Mouse (Mus musculus) heart, embryonic 10.5 days (tissue): ENCODE measurements around the gene 1700001P01Rik. TPM values are rescaled to one million over a fixed set of nuclear protein-coding genes. Genes with fewer than 3 reads are reported as not detected.

Experiments used
- DNase-seq: peaks from one replicate; pipeline ENCODE4 v3.0.0-alpha.2; 2017; ENCODE audit warnings: low spot score
- H3K27ac ChIP-seq: fragments of 300-500 bp; sonication (generic); 2 replicates; pipeline ENCODE4 v1.5.1; 2016; ENCODE audit warnings: mild to moderate bottlenecking
- H3K27me3 ChIP-seq: fragments of 300-500 bp; sonication (generic); 2 replicates; pipeline ENCODE4 v1.6.1; 2016; ENCODE audit warnings: mild to moderate bottlenecking; ENCODE audit not compliant: poor library complexity, insufficient read depth, severe bottlenecking
- H3K36me3 ChIP-seq: fragments of 300-500 bp; sonication (generic); 2 replicates; pipeline ENCODE4 v1.6.1; 2016; ENCODE audit warnings: mild to moderate bottlenecking, moderate library complexity
- H3K4me1 ChIP-seq: fragments of 300-500 bp; sonication (generic); 2 replicates; pipeline ENCODE4 v1.6.1; 2016; ENCODE audit warnings: mild to moderate bottlenecking
- H3K4me3 ChIP-seq: fragments of 300-500 bp; sonication (generic); 2 replicates; pipeline ENCODE4 v1.5.1; 2016; ENCODE audit warnings: mild to moderate bottlenecking, moderate library complexity
- H3K9me3 ChIP-seq: fragments of 300-500 bp; sonication (generic); 2 replicates; pipeline ENCODE4 v1.6.1; 2016; ENCODE audit warnings: mild to moderate bottlenecking, moderate library complexity
- WGBS: fragments of 180-500 bp; shearing (Covaris S2); methylation state at CpG from one replicate; pipeline ENCODE4 v1.1.7; 2016; 5-methylcytosine and 5-hydroxymethylcytosine counted together
- polyA plus RNA-seq: library from polyadenylated mRNA; unstranded; fragments of >200 nt; fragmentation: Nextera tagmentation; extraction: Ambion mirVana; gene quantifications from 2 replicates; pipeline ENCODE4 v1.2.1, GENCODE M21; 2016

The 1700001P01Rik gene
- polyA plus RNA-seq, 1 experiment from 2014 or later = 0.30 TPM

- Histone ChIP-seq H3K27ac (peak overlapping the region; percentile 84), H3K4me3 (peak overlapping the region; percentile 49; the same call in 1 of the 2 replicates), H3K27me3 (no peaks in the 10 kb centered on the region), H3K9me3 (no peaks in the 10 kb centered on the region), H3K4me1 (peaks cover 87% of the 10 kb centered on the region), H3K36me3 (peaks cover 24% of the 10 kb centered on the region)
- 67% methylated on average over 7 of the region's 7 CpGs for WGBS
- no peak for DNase-seq
Observed at GRCm38 (mm10) chr11:97806613-97806964, 30.9 kb upstream of the 1700001P01Rik start.

- Histone ChIP-seq H3K36me3 (peaks cover 24% of the 10 kb centered on the region), H3K27me3 (no peaks in the 10 kb centered on the region), H3K9me3 (no peaks in the 10 kb centered on the region), H3K4me3 (peak overlapping the region; percentile 49), H3K4me1 (peaks cover 87% of the 10 kb centered on the region), H3K27ac (peak overlapping the region; percentile 84)
- WGBS = 43% methylated on average over 15 of the region's 15 CpGs
- peak; percentile 73 for DNase-seq
Observed at GRCm38 (mm10) chr11:97805662-97806612, 30.2 kb upstream of the 1700001P01Rik start.

- WGBS = 19% methylated on average over 9 of the region's 9 CpGs
- Histone ChIP-seq H3K9me3 (no peaks in the 10 kb centered on the region), H3K27me3 (no peaks in the 10 kb centered on the region), H3K4me1 (peaks cover 83% of the 10 kb centered on the region), H3K36me3 (peaks cover 20% of the 10 kb centered on the region), H3K27ac (peak overlapping the region; percentile 84), H3K4me3 (peak overlapping the region; percentile 49)
- peak; percentile 78 for DNase-seq
Observed at GRCm38 (mm10) chr11:97804841-97805661, 29.3 kb upstream of the 1700001P01Rik start.

GRCm38 (mm10) chr11:97803847-97804246 is 28.1 kb upstream of the 1700001P01Rik start:
- Histone ChIP-seq H3K27ac (peak overlapping the region; percentile 84), H3K4me3 (peak overlapping the region; percentile 49), H3K27me3 (no peaks in the 10 kb centered on the region), H3K9me3 (no peaks in the 10 kb centered on the region), H3K36me3 (peaks cover 15% of the 10 kb centered on the region), H3K4me1 (peaks cover 72% of the 10 kb centered on the region)
- peak; percentile 74 for DNase-seq
- WGBS = 61% methylated on average over 5 of the region's 5 CpGs

- peaks cover 8% of the 10 kb centered on the region for H3K36me3 ChIP-seq
- no peak overlapping the region for H3K27ac ChIP-seq
- no peaks in the 10 kb centered on the region for H3K9me3 ChIP-seq
- no peak overlapping the region for H3K4me3 ChIP-seq
- H3K4me1 ChIP-seq = peaks cover 68% of the 10 kb centered on the region
- H3K27me3 ChIP-seq = no peaks in the 10 kb centered on the region
- WGBS = 52% methylated on average over 6 of the region's 6 CpGs
- no peak for DNase-seq
Observed at GRCm38 (mm10) chr11:97802495-97802894, 26.8 kb upstream of the 1700001P01Rik start.

- peaks cover 4% of the 10 kb centered on the region for H3K36me3 ChIP-seq
- peak overlapping the region; percentile 97 for H3K27ac ChIP-seq
- no peak for DNase-seq
- no peaks in the 10 kb centered on the region for H3K9me3 ChIP-seq
- peak overlapping the region; percentile 97 for H3K4me3 ChIP-seq
- no peaks in the 10 kb centered on the region for H3K27me3 ChIP-seq
- 14% methylated on average over 1 of the region's 1 CpGs for WGBS
- peaks cover 66% of the 10 kb centered on the region for H3K4me1 ChIP-seq
Observed at GRCm38 (mm10) chr11:97802194-97802470, 26.4 kb upstream of the 1700001P01Rik start.

- Histone ChIP-seq H3K4me3 (peak overlapping the region; percentile 97), H3K9me3 (no peaks in the 10 kb centered on the region), H3K4me1 (peaks cover 62% of the 10 kb centered on the region), H3K36me3 (no peaks in the 10 kb centered on the region), H3K27me3 (no peaks in the 10 kb centered on the region), H3K27ac (peak overlapping the region; percentile 97)
- DNase-seq = peak; percentile 78
- 20% methylated on average over 8 of the region's 8 CpGs for WGBS
Observed at GRCm38 (mm10) chr11:97801409-97802193, 25.9 kb upstream of the 1700001P01Rik start.

GRCm38 (mm10) chr11:97800691-97801408 is 25.1 kb upstream of the 1700001P01Rik start:
- no peaks in the 10 kb centered on the region for H3K9me3 ChIP-seq
- DNase-seq = no peak
- peak overlapping the region; percentile 97 for H3K4me3 ChIP-seq
- no peaks in the 10 kb centered on the region for H3K36me3 ChIP-seq
- peaks cover 55% of the 10 kb centered on the region for H3K4me1 ChIP-seq
- no peaks in the 10 kb centered on the region for H3K27me3 ChIP-seq
- 6% methylated on average over 17 of the region's 17 CpGs for WGBS
- H3K27ac ChIP-seq = peak overlapping the region; percentile 97

GRCm38 (mm10) chr11:97799994-97800690 is 24.4 kb upstream of the 1700001P01Rik start:
- Histone ChIP-seq H3K9me3 (no peaks in the 10 kb centered on the region), H3K27me3 (no peaks in the 10 kb centered on the region), H3K36me3 (no peaks in the 10 kb centered on the region), H3K4me3 (peak overlapping the region; percentile 97), H3K27ac (peak overlapping the region; percentile 97), H3K4me1 (peaks cover 48% of the 10 kb centered on the region)
- under 1% methylated on average over 36 of the region's 43 CpGs for WGBS
- peak; percentile 86 for DNase-seq

GRCm38 (mm10) chr11:97799146-97799993 is 23.7 kb upstream of the 1700001P01Rik start:
- Histone ChIP-seq H3K27me3 (no peaks in the 10 kb centered on the region), H3K27ac (peak overlapping the region; percentile 97), H3K36me3 (no peaks in the 10 kb centered on the region), H3K9me3 (no peaks in the 10 kb centered on the region), H3K4me1 (peaks cover 40% of the 10 kb centered on the region), H3K4me3 (peak overlapping the region; percentile 97)
- DNase-seq = peak; percentile 87
- under 1% methylated on average over 70 of the region's 71 CpGs for WGBS

GRCm38 (mm10) chr11:97798782-97799145 is 23.0 kb upstream of the 1700001P01Rik start, which contains the start of gene Lasp1:
Lasp1 (plus strand) TSS chr11:97799000.
- DNase-seq = peak; percentile 93
- Histone ChIP-seq H3K36me3 (no peaks in the 10 kb centered on the region), H3K27me3 (no peaks in the 10 kb centered on the region), H3K27ac (peak within 1 kb of the TSS; percentile 97), H3K9me3 (no peaks in the 10 kb centered on the region), H3K4me3 (peak within 1 kb of the TSS; percentile 97), H3K4me1 (peaks cover 34% of the 10 kb centered on the region)
- WGBS = 0% methylated on average over 11 of the region's 11 CpGs
